Mouse (Mus musculus) embryonic fibroblast, embryonic 13.5 days (primary cell): ENCODE results near the gene Pomt2.

Experiments used
- CTCF ChIP-seq: IDR thresholded peaks from 2 replicates; pipeline ENCODE4 v1.5.1; 2011; ENCODE audit warnings: mild to moderate bottlenecking, control low read depth, low read length, moderate library complexity, borderline replicate concordance; ENCODE audit not compliant: insufficient read depth
- POLR2A ChIP-seq: IDR thresholded peaks from 2 replicates; pipeline ENCODE4 v1.6.1; 2011; ENCODE audit warnings: low read depth, mild to moderate bottlenecking, control low read depth, low read length, moderate library complexity

DNA sequence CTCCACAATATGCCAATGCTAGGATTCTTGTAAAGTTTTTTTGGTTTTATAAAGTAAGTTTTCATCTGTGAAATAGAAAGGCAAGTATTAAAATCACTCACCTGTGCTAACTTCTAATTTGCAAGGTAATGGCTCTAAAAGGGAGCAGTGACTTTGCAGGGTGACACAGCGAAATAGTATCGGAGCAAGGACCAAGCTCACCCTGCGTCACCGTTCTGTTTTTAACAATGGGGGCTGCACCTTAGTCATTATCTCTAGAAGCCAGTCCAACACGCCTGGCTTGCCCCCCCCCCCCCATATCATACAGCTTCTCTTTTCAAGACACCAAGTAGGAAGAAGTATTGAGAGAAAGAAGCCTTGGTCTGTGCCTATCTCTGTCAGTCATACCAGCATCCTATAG is 13.0 kb upstream of the Pomt2 start:
- no peak for TF ChIP-seq POLR2A
- TF ChIP-seq CTCF: no peak
